Mouse (Mus musculus) megakaryocyte, embryonic 14.5 days (primary cell): Measurements from ENCODE around the gene Hist1h4a.

Experiments
- FLI1 ChIP-seq: IDR thresholded peaks from 2 replicates; pipeline ENCODE4 v1.6.1; 2012; ENCODE audit warnings: low read length, inconsistent platforms, mixed read lengths
- GATA1 ChIP-seq: IDR thresholded peaks from 3 replicates; pipeline ENCODE4 v1.6.1; 2012; ENCODE audit warnings: mixed read lengths, low read length, inconsistent platforms, borderline replicate concordance

GRCm38 (mm10) chr13:23752742-23753172 is 8.3 kb downstream of the Hist1h4a start:
- no peak for TF ChIP-seq GATA1
- TF ChIP-seq FLI1: no peak
